Mouse (Mus musculus) cortical plate, adult 2 months (tissue): ENCODE results near the gene Tmem210.

Source experiments
- CTCF ChIP-seq: fragments of 200-500 bp; IDR thresholded peaks from 2 replicates; pipeline ENCODE4 v1.5.1; 2011; ENCODE audit warnings: mild to moderate bottlenecking, control low read depth, low read length; ENCODE audit not compliant: insufficient read depth; ENCODE audit errors: extremely low read depth
- POLR2A ChIP-seq: fragments of 200-500 bp; IDR thresholded peaks from 2 replicates; pipeline ENCODE4 v1.6.1; 2011; ENCODE audit warnings: mild to moderate bottlenecking, low read length, control low read depth; ENCODE audit not compliant: insufficient read depth; ENCODE audit errors: extremely low read depth

- no peak for TF ChIP-seq CTCF
- peak; percentile 40; the same call in 1 of the 2 replicates for TF ChIP-seq POLR2A
Observed at GRCm38 (mm10) chr2:25318119-25318966, 30.4 kb downstream of the Tmem210 start.
